Mouse (Mus musculus): ENCODE data around the gene Ripk3.

GRCm38 (mm10) chr14:55822435-55822990, 33.8 kb upstream of the Ripk3 start:
- TF ChIP-seq CTCF (IDR thresholded peaks at IDR 0.05; ENCODE audit: low read depth, low read length) (peak; percentile 100), POLR2A (IDR thresholded peaks at IDR 0.05; ENCODE audit: insufficient read depth, low read length) (no peak), EP300 (IDR thresholded peaks at IDR 0.05; ENCODE audit: insufficient read depth, low read depth, low read length) (peak; percentile 78)

Data from ES-Bruce4 (cell line).